Mouse (Mus musculus): Measurements from ENCODE around the gene Rfc4. TPM values are rescaled to one million over a fixed set of nuclear protein-coding genes. Genes with fewer than 3 reads are reported as not detected.

Rfc4 gene
- polyA plus RNA-seq, 1 experiment from 2014 or later = 182 TPM

- Histone ChIP-seq H3K4me2 (replicated peaks; ENCODE audit: low read depth, low read length) (no peak overlapping the region), H3K4me1 (replicated peaks; ENCODE audit: control insufficient read depth, insufficient read depth, low read length) (no peaks in the 10 kb centered on the region), H3K27me3 (ENCODE audit: control insufficient read depth, insufficient read depth, low read length) (no peaks in the 10 kb centered on the region), H3K9me3 (ENCODE audit: control insufficient read depth, low read length) (no peaks in the 10 kb centered on the region), H3K9ac (ENCODE audit: low read depth, low read length) (no peak overlapping the region), H3K4me3 (ENCODE audit: low read depth, low read length) (no peak overlapping the region), H3K27ac (ENCODE audit: low read depth, low read length) (no peak overlapping the region), H3K36me3 (ENCODE audit: control insufficient read depth, insufficient read depth, low read length) (no peaks in the 10 kb centered on the region; the same call in 1 of the 2 replicates)
- WGBS = 92% methylated on average over 4 of the region's 4 CpGs
- no peak for ATAC-seq (ENCODE audit: low FRiP score)
- no peak for DNase-seq (ENCODE audit: low spot score)
Observed at GRCm38 (mm10) chr16:23124398-23124797, 3.1 kb downstream of the Rfc4 start.

GRCm38 (mm10) chr16:23123104-23123503 is 4.4 kb downstream of the Rfc4 start:
- no peak overlapping the region for H3K27ac ChIP-seq (ENCODE audit: low read depth, low read length)
- WGBS = 94% methylated on average over 4 of the region's 4 CpGs
- H3K9me3 ChIP-seq (ENCODE audit: control insufficient read depth, low read length) = no peaks in the 10 kb centered on the region
- DNase-seq (ENCODE audit: low spot score) (no peak), ATAC-seq (ENCODE audit: low FRiP score) (no peak)
- H3K4me3 ChIP-seq (ENCODE audit: low read depth, low read length) = no peak overlapping the region
- no peaks in the 10 kb centered on the region for H3K4me1 ChIP-seq (replicated peaks; ENCODE audit: control insufficient read depth, insufficient read depth, low read length)
- H3K4me2 ChIP-seq (replicated peaks; ENCODE audit: low read depth, low read length) = no peak overlapping the region
- no peak overlapping the region for H3K9ac ChIP-seq (ENCODE audit: low read depth, low read length)
- H3K36me3 ChIP-seq (ENCODE audit: control insufficient read depth, insufficient read depth, low read length) = no peaks in the 10 kb centered on the region; the same call in 1 of the 2 replicates
- no peaks in the 10 kb centered on the region for H3K27me3 ChIP-seq (ENCODE audit: control insufficient read depth, insufficient read depth, low read length)

GRCm38 (mm10) chr16:23122446-23122845 is 5.1 kb downstream of the Rfc4 start:
- WGBS = 97% methylated on average over 3 of the region's 3 CpGs
- Histone ChIP-seq H3K9ac (ENCODE audit: low read depth, low read length) (no peak overlapping the region), H3K27ac (ENCODE audit: low read depth, low read length) (no peak overlapping the region), H3K4me2 (replicated peaks; ENCODE audit: low read depth, low read length) (no peak overlapping the region), H3K4me1 (replicated peaks; ENCODE audit: control insufficient read depth, insufficient read depth, low read length) (no peaks in the 10 kb centered on the region), H3K4me3 (ENCODE audit: low read depth, low read length) (no peak overlapping the region), H3K9me3 (ENCODE audit: control insufficient read depth, low read length) (no peaks in the 10 kb centered on the region), H3K27me3 (ENCODE audit: control insufficient read depth, insufficient read depth, low read length) (no peaks in the 10 kb centered on the region), H3K36me3 (ENCODE audit: control insufficient read depth, insufficient read depth, low read length) (no peaks in the 10 kb centered on the region; the same call in 1 of the 2 replicates)
- ATAC-seq (ENCODE audit: low FRiP score) (no peak), DNase-seq (ENCODE audit: low spot score) (no peak)

- no peaks in the 10 kb centered on the region for H3K27me3 ChIP-seq (ENCODE audit: control insufficient read depth, insufficient read depth, low read length)
- H3K36me3 ChIP-seq (ENCODE audit: control insufficient read depth, insufficient read depth, low read length) = peaks cover 6% of the 10 kb centered on the region
- no peak overlapping the region for H3K9ac ChIP-seq (ENCODE audit: low read depth, low read length)
- H3K4me3 ChIP-seq (ENCODE audit: low read depth, low read length) = no peak overlapping the region
- no peak overlapping the region for H3K27ac ChIP-seq (ENCODE audit: low read depth, low read length)
- H3K9me3 ChIP-seq (ENCODE audit: control insufficient read depth, low read length) = no peaks in the 10 kb centered on the region
- no peak for ATAC-seq (ENCODE audit: low FRiP score)
- no peak for DNase-seq (ENCODE audit: low spot score)
- WGBS = 66% methylated on average over 4 of the region's 4 CpGs
- H3K4me2 ChIP-seq (replicated peaks; ENCODE audit: low read depth, low read length) = no peak overlapping the region
- no peaks in the 10 kb centered on the region for H3K4me1 ChIP-seq (replicated peaks; ENCODE audit: control insufficient read depth, insufficient read depth, low read length)
Observed at GRCm38 (mm10) chr16:23117173-23117572, 10.4 kb downstream of the Rfc4 start.

- no peaks in the 10 kb centered on the region for H3K4me1 ChIP-seq (replicated peaks; ENCODE audit: control insufficient read depth, insufficient read depth, low read length)
- no peak overlapping the region for H3K4me2 ChIP-seq (replicated peaks; ENCODE audit: low read depth, low read length)
Observed at GRCm38 (mm10) chr16:23115486-23115885, 12.1 kb downstream of the Rfc4 start.

DNA sequence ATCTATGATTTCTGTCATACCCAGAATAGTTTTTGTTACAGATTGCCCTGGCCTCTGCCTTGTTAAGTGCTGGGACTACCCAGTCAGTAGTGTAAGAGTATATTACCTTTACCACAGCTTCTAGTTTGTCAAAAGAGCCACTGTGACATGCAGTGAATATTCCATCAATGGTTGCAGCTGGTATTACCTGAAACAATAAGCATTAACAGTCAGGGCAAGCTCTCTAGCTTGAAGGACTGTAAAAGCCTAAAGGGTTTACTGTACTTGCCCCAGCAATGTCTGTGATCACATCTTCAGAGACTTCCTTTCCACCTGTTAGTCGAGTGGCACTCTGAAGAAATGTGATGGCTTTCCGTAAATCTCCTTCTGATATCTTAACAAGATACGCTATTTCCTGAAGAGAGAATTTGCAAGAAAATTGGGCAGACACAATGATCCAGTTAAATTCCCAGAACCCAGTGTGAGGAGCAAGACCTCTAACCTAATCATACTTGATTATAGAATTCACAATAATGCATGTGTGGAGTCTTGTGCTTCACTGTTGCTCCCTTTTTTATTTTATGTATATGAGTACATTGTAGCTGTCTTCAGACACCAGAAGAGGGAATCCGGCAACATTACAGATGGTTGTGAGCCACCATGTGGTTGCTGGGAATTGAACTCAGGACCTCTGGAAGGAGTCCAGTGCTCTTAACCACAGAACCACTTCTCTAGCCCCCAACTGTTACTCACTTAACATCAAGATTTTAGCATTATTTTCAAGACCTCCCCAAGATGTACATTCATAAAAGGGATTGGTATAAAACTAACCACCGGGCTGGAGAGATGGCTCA is 13.0 kb downstream of the Rfc4 start:
- no peak overlapping the region for H3K4me2 ChIP-seq (replicated peaks; ENCODE audit: low read depth, low read length)
- no peak for DNase-seq (ENCODE audit: low spot score)
- H3K36me3 ChIP-seq (ENCODE audit: control insufficient read depth, insufficient read depth, low read length) = peaks cover 6% of the 10 kb centered on the region; the same call in 1 of the 2 replicates
- H3K4me3 ChIP-seq (ENCODE audit: low read depth, low read length) = no peak overlapping the region
- peak; percentile 33; the same call in 1 of the 2 replicates for ATAC-seq (ENCODE audit: low FRiP score)
- H3K27me3 ChIP-seq (ENCODE audit: control insufficient read depth, insufficient read depth, low read length) = no peaks in the 10 kb centered on the region
- no peaks in the 10 kb centered on the region for H3K4me1 ChIP-seq (replicated peaks; ENCODE audit: control insufficient read depth, insufficient read depth, low read length)
- 70% methylated on average over 5 of the region's 5 CpGs for WGBS
- H3K9me3 ChIP-seq (ENCODE audit: control insufficient read depth, low read length) = no peaks in the 10 kb centered on the region
- no peak overlapping the region for H3K9ac ChIP-seq (ENCODE audit: low read depth, low read length)
- H3K27ac ChIP-seq (ENCODE audit: low read depth, low read length) = no peak overlapping the region

More at GRCm38 (mm10) chr16:23115486-23115885, 12.1 kb downstream of the Rfc4 start:
- Histone ChIP-seq H3K36me3 (ENCODE audit: control insufficient read depth, insufficient read depth, low read length) (peaks cover 6% of the 10 kb centered on the region; the same call in 1 of the 2 replicates), H3K27ac (ENCODE audit: low read depth, low read length) (no peak overlapping the region), H3K9me3 (ENCODE audit: control insufficient read depth, low read length) (no peaks in the 10 kb centered on the region), H3K27me3 (ENCODE audit: control insufficient read depth, insufficient read depth, low read length) (no peaks in the 10 kb centered on the region), H3K4me3 (ENCODE audit: low read depth, low read length) (no peak overlapping the region), H3K9ac (ENCODE audit: low read depth, low read length) (no peak overlapping the region)
- no peak for ATAC-seq (ENCODE audit: low FRiP score)
- no peak for DNase-seq (ENCODE audit: low spot score)
- WGBS = 89% methylated on average over 3 of the region's 3 CpGs

- H3K4me3 ChIP-seq (ENCODE audit: low read depth, low read length) = no peak overlapping the region
- no peak for ATAC-seq (ENCODE audit: low FRiP score)
- peaks cover 5% of the 10 kb centered on the region; the same call in 1 of the 2 replicates for H3K4me1 ChIP-seq (replicated peaks; ENCODE audit: control insufficient read depth, insufficient read depth, low read length)
- H3K9me3 ChIP-seq (ENCODE audit: control insufficient read depth, low read length) = no peaks in the 10 kb centered on the region
- no peak overlapping the region for H3K9ac ChIP-seq (ENCODE audit: low read depth, low read length)
- no peak for DNase-seq (ENCODE audit: low spot score)
- H3K36me3 ChIP-seq (ENCODE audit: control insufficient read depth, insufficient read depth, low read length) = peaks cover 8% of the 10 kb centered on the region; the same call in 1 of the 2 replicates
- H3K4me2 ChIP-seq (replicated peaks; ENCODE audit: low read depth, low read length) = no peak overlapping the region
- no peaks in the 10 kb centered on the region for H3K27me3 ChIP-seq (ENCODE audit: control insufficient read depth, insufficient read depth, low read length)
- H3K27ac ChIP-seq (ENCODE audit: low read depth, low read length) = no peak overlapping the region
Observed at GRCm38 (mm10) chr16:23113903-23114302, 13.6 kb downstream of the Rfc4 start.

DNA sequence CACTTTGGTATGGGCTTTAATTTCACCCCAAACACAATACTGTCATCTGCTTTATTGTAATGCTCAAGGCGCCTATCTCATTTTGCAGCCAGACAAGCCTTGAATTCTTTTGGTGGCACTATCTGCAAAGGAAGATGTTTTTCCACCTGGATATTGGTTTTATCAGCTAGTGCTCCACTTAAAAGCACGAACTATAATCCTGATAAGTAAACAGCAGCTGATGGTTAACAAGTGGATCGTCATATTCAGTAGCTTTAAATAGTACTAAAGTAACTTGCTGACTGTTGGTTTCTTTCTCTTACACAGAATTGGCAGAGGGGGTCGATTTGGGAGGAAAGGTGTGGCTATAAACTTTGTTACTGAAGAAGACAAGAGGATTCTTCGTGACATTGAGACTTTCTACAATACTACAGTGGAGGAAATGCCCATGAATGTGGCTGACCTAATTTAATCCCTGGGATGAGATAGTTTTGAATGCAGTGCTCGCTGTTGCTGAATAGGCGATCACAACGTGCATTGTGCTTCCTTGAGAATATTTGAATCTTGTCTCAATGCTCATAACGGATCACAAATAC is 14.6 kb downstream of the Rfc4 start:
- WGBS = 59% methylated on average over 9 of the region's 9 CpGs
- H3K4me1 ChIP-seq (replicated peaks; ENCODE audit: control insufficient read depth, insufficient read depth, low read length) = peaks cover 5% of the 10 kb centered on the region; the same call in 1 of the 2 replicates
- no peak overlapping the region for H3K9ac ChIP-seq (ENCODE audit: low read depth, low read length)
- ATAC-seq (ENCODE audit: low FRiP score) = no peak
- H3K4me3 ChIP-seq (ENCODE audit: low read depth, low read length) = no peak overlapping the region
- DNase-seq (ENCODE audit: low spot score) = no peak
- H3K9me3 ChIP-seq (ENCODE audit: control insufficient read depth, low read length) = no peaks in the 10 kb centered on the region
- H3K27ac ChIP-seq (ENCODE audit: low read depth, low read length) = no peak overlapping the region
- H3K4me2 ChIP-seq (replicated peaks; ENCODE audit: low read depth, low read length) = no peak overlapping the region
- no peaks in the 10 kb centered on the region for H3K27me3 ChIP-seq (ENCODE audit: control insufficient read depth, insufficient read depth, low read length)
- peaks cover 8% of the 10 kb centered on the region; the same call in 1 of the 2 replicates for H3K36me3 ChIP-seq (ENCODE audit: control insufficient read depth, insufficient read depth, low read length)
